ENCODE assay signal across 23 mouse cellular contexts in genomic region chr6:12023395-12023794, GRCm38 (mm10).
DNase-seq lines count a peak whose midpoint lies in the region; ATAC-seq and TF ChIP-seq lines count a peak whose summit lies in the region.
"Had no signal": no experiment of that assay in that cellular context is flagged by ENCODE, and none has a peak within 500 bp of the region (broad histone marks: within the 10 kb centered on the region; RNA-seq: fewer than 3 reads in every experiment).

No protein-coding gene starts in this region.

- H3K9me3 ChIP-seq in liver, embryonic 11.5 days (ENCODE audit: control insufficient read depth, low read length): no peaks in the 10 kb centered on the region
- H3K9me3 ChIP-seq in liver, postnatal 0 days (ENCODE audit: low read length): no peaks in the 10 kb centered on the region
- no peaks in the 10 kb centered on the region for H3K9me3 ChIP-seq in liver, embryonic 16.5 days (replicated peaks; ENCODE audit: control insufficient read depth, low read length)
- H3K9me3 ChIP-seq: embryonic facial prominence, embryonic 12.5 days; forebrain, embryonic 13.5 days; heart, embryonic 15.5 days; hindbrain, embryonic 13.5 days had no signal

- H3K4me2 ChIP-seq in liver, embryonic 11.5 days: no peak overlapping the region
- no peak overlapping the region for H3K4me2 ChIP-seq in liver, postnatal 0 days (ENCODE audit: low read depth, low read length)
- H3K4me2 ChIP-seq in liver, embryonic 16.5 days (ENCODE audit: low read depth, low read length): no peak overlapping the region
- H3K4me2 ChIP-seq: embryonic facial prominence, embryonic 12.5 days; forebrain, embryonic 13.5 days; heart, embryonic 11.5 days; heart, embryonic 15.5 days; hindbrain, embryonic 13.5 days had no signal

- H3K9ac ChIP-seq in liver, embryonic 11.5 days (ENCODE audit: low read depth, low read length): no peak overlapping the region
- H3K9ac ChIP-seq in liver, postnatal 0 days (replicated peaks): no peak overlapping the region
- no peak overlapping the region for H3K9ac ChIP-seq in liver, embryonic 16.5 days (ENCODE audit: low read depth, low read length)
- H3K9ac ChIP-seq: embryonic facial prominence, embryonic 12.5 days; forebrain, embryonic 13.5 days; forebrain, postnatal 0 days; heart, embryonic 15.5 days; hindbrain, embryonic 13.5 days had no signal

- no peak for DNase-seq in liver, embryonic 11.5 days (ENCODE audit: low spot score)
- no peak for DNase-seq in liver, postnatal 0 days
- DNase-seq in layer of hippocampus, postnatal 36 days: no peak
- DNase-seq in cerebellum, adult 11 months: no peak
- DNase-seq: adrenal gland, postnatal 14 days; B cell, adult 2 months; cerebellum, adult 8-10 months; cerebellum, postnatal 14 days; forebrain, postnatal 0 days; gastrocnemius, postnatal 14 days; heart, adult 2 months; heart, postnatal 14 days had no signal

- no peak for TF ChIP-seq EP300 in liver, postnatal 0 days (IDR thresholded peaks at IDR 0.05; ENCODE audit: low read depth)

- H3K27ac ChIP-seq in liver, embryonic 11.5 days (ENCODE audit: low read depth, low read length): no peak overlapping the region
- H3K27ac ChIP-seq in liver, postnatal 0 days (ENCODE audit: low read depth): no peak overlapping the region
- no peak overlapping the region for H3K27ac ChIP-seq in liver, embryonic 16.5 days (ENCODE audit: low read length)
- H3K27ac ChIP-seq: embryonic facial prominence, embryonic 12.5 days; forebrain, embryonic 13.5 days; heart, adult 2 months; heart, embryonic 15.5 days; hindbrain, embryonic 13.5 days; hindbrain, postnatal 0 days had no signal

- no peak overlapping the region for H3K4me3 ChIP-seq in liver, embryonic 11.5 days (ENCODE audit: low read depth, low read length)
- no peak overlapping the region for H3K4me3 ChIP-seq in liver, postnatal 0 days (ENCODE audit: low read depth, low read length)
- H3K4me3 ChIP-seq in liver, embryonic 16.5 days (ENCODE audit: low read depth, low read length): no peak overlapping the region
- H3K4me3 ChIP-seq: embryonic facial prominence, embryonic 12.5 days; forebrain, embryonic 13.5 days; heart, adult 2 months; heart, embryonic 15.5 days; hindbrain, embryonic 13.5 days had no signal

- 70% methylated on average over 2 of the region's 2 CpGs for WGBS in liver, embryonic 11.5 days
- 63% methylated on average over 2 of the region's 2 CpGs for WGBS in liver, postnatal 0 days (ENCODE audit: insufficient replicate concordance)
- WGBS in liver, embryonic 16.5 days (ENCODE audit: insufficient replicate concordance): 47% methylated on average over 2 of the region's 2 CpGs

- H3K27me3 ChIP-seq in liver, embryonic 11.5 days (replicated peaks; ENCODE audit: control insufficient read depth, insufficient read depth, low read length): no peaks in the 10 kb centered on the region
- no peaks in the 10 kb centered on the region for H3K27me3 ChIP-seq in liver, postnatal 0 days (ENCODE audit: insufficient read depth, low read length)
- H3K27me3 ChIP-seq in liver, embryonic 16.5 days (ENCODE audit: control insufficient read depth, insufficient read depth, low read depth, low read length): no peaks in the 10 kb centered on the region
- H3K27me3 ChIP-seq: embryonic facial prominence, embryonic 12.5 days; forebrain, embryonic 13.5 days; heart, embryonic 15.5 days; hindbrain, embryonic 13.5 days; Patski had no signal

- peak; percentile 83 for ATAC-seq in liver, embryonic 11.5 days (replicated peaks; ENCODE audit: low FRiP score)
- no peak for ATAC-seq in liver, postnatal 0 days
- 0 out of 2 replicates have a peak, but pooled peaks have one; percentile 48 for ATAC-seq in erythroid progenitor cell, adult 5-6 weeks (replicated peaks; ENCODE audit: low FRiP score, poor library complexity, severe bottlenecking)
- ATAC-seq in liver, embryonic 16.5 days (ENCODE audit: low read depth): peak; percentile 66
- no peak for ATAC-seq in CD4-positive, CD25-positive, alpha-beta regulatory T cell, adult 4 months
- ATAC-seq: activated CD4-positive, CD25-positive, alpha-beta regulatory T cell, adult 4 months; forebrain, postnatal 0 days; hindbrain, postnatal 0 days; Patski had no signal

- H3K36me3 ChIP-seq in liver, embryonic 11.5 days (ENCODE audit: control insufficient read depth, insufficient read depth, low read length): no peaks in the 10 kb centered on the region
- H3K36me3 ChIP-seq in liver, postnatal 0 days (replicated peaks; ENCODE audit: insufficient read depth, low read length): peaks cover under 1% of the 10 kb centered on the region; the same call in 1 of the 2 replicates
- no peaks in the 10 kb centered on the region for H3K36me3 ChIP-seq in liver, embryonic 16.5 days (ENCODE audit: control insufficient read depth, insufficient read depth)

- TF ChIP-seq CTCF in liver, postnatal 0 days (IDR thresholded peaks at IDR 0.05; ENCODE audit: low read depth): no peak

- no peaks in the 10 kb centered on the region for H3K4me1 ChIP-seq in liver, embryonic 11.5 days (replicated peaks; ENCODE audit: control insufficient read depth, insufficient read depth, low read length)
- H3K4me1 ChIP-seq in liver, postnatal 0 days (ENCODE audit: insufficient read depth): no peaks in the 10 kb centered on the region
- H3K4me1 ChIP-seq in liver, embryonic 16.5 days (ENCODE audit: control insufficient read depth, low read depth, low read length): no peaks in the 10 kb centered on the region
- H3K4me1 ChIP-seq: embryonic facial prominence, embryonic 12.5 days; forebrain, embryonic 13.5 days; heart, embryonic 15.5 days; hindbrain, embryonic 13.5 days had no signal

Comparison
In these comparisons a context has a peak if more than half of its experiments do, and no peak if none do; other contexts are left out.
1. ATAC-seq: peak in liver, embryonic 11.5 days (single experiment), erythroid progenitor cell, adult 5-6 weeks (single experiment) and liver, embryonic 16.5 days (single experiment); none in liver, postnatal 0 days (single experiment) and CD4-positive, CD25-positive, alpha-beta regulatory T cell, adult 4 months (single experiment).